Mouse (Mus musculus) forebrain, embryonic 11.5 days (tissue): ENCODE results near the gene Fcnb. TPM values are rescaled to one million over a fixed set of nuclear protein-coding genes. Genes with fewer than 3 reads are reported as not detected.

Source experiments
- ATAC-seq: fragments of 200-750 bp; cut with Nextera tagmentation; replicated peaks from 2 replicates; pipeline ENCODE4 v1.8.0; 2017; ENCODE audit warnings: moderate TSS enrichment; ENCODE audit not compliant: low FRiP score
- DNase-seq: peaks from one replicate; pipeline ENCODE4 v3.0.0-alpha.2; 2017; ENCODE audit warnings: low spot score
- H3K27ac ChIP-seq: fragments of 300-500 bp; sonication (generic); 2 replicates; pipeline ENCODE4 v1.5.1; 2014; ENCODE audit warnings: low read depth, low read length
- H3K27me3 ChIP-seq: fragments of 300-500 bp; sonication (generic); 2 replicates; pipeline ENCODE4 v1.6.1; 2014; ENCODE audit warnings: mild to moderate bottlenecking, low read length, mixed read lengths; ENCODE audit not compliant: control insufficient read depth, insufficient read depth
- H3K36me3 ChIP-seq: fragments of 300-500 bp; sonication (generic); 2 replicates; pipeline ENCODE4 v1.6.1; 2014; ENCODE audit warnings: mild to moderate bottlenecking, low read length, moderate library complexity, mixed read lengths; ENCODE audit not compliant: control insufficient read depth, insufficient read depth
- H3K4me1 ChIP-seq: fragments of 300-500 bp; sonication (generic); replicated peaks from 2 replicates; pipeline ENCODE4 v1.6.1; 2014; ENCODE audit warnings: low read length, mixed read lengths; ENCODE audit not compliant: control insufficient read depth, insufficient read depth
- H3K4me2 ChIP-seq: fragments of 300-500 bp; sonication (generic); 2 replicates; pipeline ENCODE4 v1.6.1; 2014; ENCODE audit warnings: low read depth, mild to moderate bottlenecking, low read length, moderate library complexity, mixed read lengths; ENCODE audit not compliant: severe bottlenecking
- H3K4me3 ChIP-seq: fragments of 300-500 bp; sonication (generic); 2 replicates; pipeline ENCODE4 v1.5.1; 2014; ENCODE audit warnings: low read depth, low read length
- H3K9ac ChIP-seq: fragments of 300-500 bp; sonication (generic); 2 replicates; pipeline ENCODE4 v1.6.1; 2014; ENCODE audit warnings: low read length
- H3K9me3 ChIP-seq: fragments of 300-500 bp; sonication (generic); 2 replicates; pipeline ENCODE4 v1.6.1; 2016; ENCODE audit warnings: low read length, mixed read lengths; ENCODE audit not compliant: control insufficient read depth
- WGBS: fragments of 180-500 bp; shearing (Covaris S2); extraction: QIAGEN DNeasy Blood & Tissue Kit; methylation state at CpG from one replicate; pipeline ENCODE4 v1.1.7; 2014; 5-methylcytosine and 5-hydroxymethylcytosine counted together
- polyA plus RNA-seq: library from polyadenylated mRNA; unstranded; fragments of >200 nt; fragmentation: Nextera tagmentation; extraction: Ambion mirVana; gene quantifications from 2 replicates; pipeline ENCODE4 v1.2.1, GENCODE M21; 2014

Gene Fcnb
- polyA plus RNA-seq, 1 experiment from 2014 or later, result 0.41 TPM

DNA sequence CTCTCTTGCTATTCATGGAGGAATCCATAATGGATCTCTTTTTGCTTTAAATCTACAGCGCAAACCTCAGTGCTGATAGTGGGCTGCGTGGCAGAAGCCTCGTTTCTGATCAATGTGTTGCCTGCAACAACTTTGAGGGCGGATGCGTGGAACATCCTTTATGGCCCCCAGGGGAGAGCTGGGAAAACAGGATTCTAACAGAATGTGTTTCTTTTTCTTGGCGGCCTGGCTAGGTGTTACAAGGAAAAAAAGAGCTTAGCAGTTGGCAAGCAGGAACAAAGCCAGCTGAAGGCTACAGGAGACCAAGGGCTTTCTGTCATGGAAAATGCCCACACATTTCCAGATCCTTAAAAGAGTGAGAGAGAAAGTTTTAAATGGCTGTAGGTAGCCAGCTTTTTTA, 17.5 kb downstream of the Fcnb start:
- no peak overlapping the region for H3K4me2 ChIP-seq
- H3K27me3 ChIP-seq, result no peaks in the 10 kb centered on the region
- no peak overlapping the region for H3K9ac ChIP-seq
- WGBS, result 81% methylated on average over 6 of the region's 6 CpGs
- H3K4me1 ChIP-seq, result no peaks in the 10 kb centered on the region
- H3K36me3 ChIP-seq, result no peaks in the 10 kb centered on the region
- DNase-seq, result no peak
- H3K4me3 ChIP-seq, result no peak overlapping the region
- H3K9me3 ChIP-seq, result no peaks in the 10 kb centered on the region
- no peak overlapping the region for H3K27ac ChIP-seq
- no peak for ATAC-seq

DNA sequence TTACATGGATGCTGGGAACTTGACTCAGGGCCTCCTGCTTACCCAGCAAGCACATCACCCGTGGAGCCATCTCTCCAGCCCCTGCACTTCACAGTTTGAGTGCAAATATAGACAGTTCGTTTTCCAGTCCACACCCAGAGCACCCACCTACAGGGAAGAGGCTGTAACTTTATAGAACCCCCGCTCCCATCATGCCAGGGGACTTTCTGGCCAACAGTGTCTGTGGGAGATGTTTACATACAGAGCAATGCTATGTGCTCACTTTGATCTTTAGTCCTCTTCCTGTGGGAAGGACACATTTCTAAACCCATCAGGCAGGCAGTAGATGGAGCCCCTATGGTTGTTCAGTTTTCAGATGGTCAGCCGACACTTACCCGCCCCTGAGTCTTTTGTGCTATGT, 18.0 kb downstream of the Fcnb start:
- Histone ChIP-seq H3K4me2 (no peak overlapping the region), H3K4me3 (no peak overlapping the region), H3K36me3 (no peaks in the 10 kb centered on the region), H3K27ac (no peak overlapping the region), H3K4me1 (no peaks in the 10 kb centered on the region), H3K9me3 (no peaks in the 10 kb centered on the region), H3K9ac (no peak overlapping the region), H3K27me3 (no peaks in the 10 kb centered on the region)
- DNase-seq (no peak), ATAC-seq (no peak)
- WGBS, result 83% methylated on average over 5 of the region's 5 CpGs

GRCm38 (mm10) chr2:28065081-28065651, 19.5 kb downstream of the Fcnb start:
- Histone ChIP-seq H3K4me2 (no peak overlapping the region), H3K9me3 (no peaks in the 10 kb centered on the region), H3K27ac (no peak overlapping the region), H3K4me3 (no peak overlapping the region), H3K4me1 (no peaks in the 10 kb centered on the region), H3K9ac (no peak overlapping the region), H3K36me3 (no peaks in the 10 kb centered on the region), H3K27me3 (no peaks in the 10 kb centered on the region)
- no peak for ATAC-seq
- WGBS, result 94% methylated on average over 5 of the region's 5 CpGs
- DNase-seq, result no peak

DNA sequence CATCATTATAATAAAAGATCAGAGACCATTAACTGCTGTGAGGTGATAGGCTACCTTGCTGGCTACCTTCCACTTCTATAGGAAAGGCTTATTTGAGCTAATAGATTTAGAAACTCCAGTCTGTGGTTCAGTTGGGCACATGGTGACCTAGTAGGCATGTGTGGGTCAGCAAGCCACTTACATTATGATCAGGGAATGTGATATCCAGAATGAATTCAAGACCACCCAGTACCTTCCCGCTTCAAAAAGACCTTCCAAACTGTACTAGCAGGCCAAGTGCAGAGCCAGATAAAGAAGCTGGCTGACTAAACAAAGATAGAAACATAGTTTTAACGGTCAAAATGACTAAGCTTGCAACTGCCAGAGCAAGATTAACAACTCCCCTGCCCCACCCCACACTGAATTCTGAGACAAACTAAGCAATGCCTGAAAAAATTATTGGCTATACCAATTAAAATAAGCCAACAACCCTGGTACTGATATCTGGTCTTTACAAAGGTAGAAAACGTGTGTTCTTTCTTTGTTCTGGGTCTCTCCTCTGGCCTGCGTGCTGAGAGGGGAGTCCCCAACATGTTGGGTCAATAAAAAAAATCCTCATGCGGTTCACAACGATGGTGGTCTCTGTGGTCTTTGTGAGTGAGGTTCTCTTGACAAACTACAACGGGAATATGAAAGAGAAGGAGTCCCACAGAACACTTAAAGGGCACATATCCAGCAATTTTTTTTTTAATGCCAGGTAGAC, 20.2 kb downstream of the Fcnb start:
- Histone ChIP-seq H3K27ac (no peak overlapping the region), H3K9me3 (no peaks in the 10 kb centered on the region), H3K4me2 (no peak overlapping the region), H3K4me1 (no peaks in the 10 kb centered on the region), H3K4me3 (no peak overlapping the region), H3K9ac (no peak overlapping the region), H3K36me3 (no peaks in the 10 kb centered on the region), H3K27me3 (no peaks in the 10 kb centered on the region)
- ATAC-seq (no peak), DNase-seq (no peak)
- 84% methylated on average over 7 of the region's 7 CpGs for WGBS

- no peak overlapping the region for H3K4me3 ChIP-seq
- no peak overlapping the region for H3K4me2 ChIP-seq
- no peaks in the 10 kb centered on the region for H3K4me1 ChIP-seq
- no peak overlapping the region for H3K9ac ChIP-seq
- ATAC-seq, result no peak
- 92% methylated on average over 4 of the region's 4 CpGs for WGBS
- no peaks in the 10 kb centered on the region for H3K36me3 ChIP-seq
- no peak for DNase-seq
- H3K27me3 ChIP-seq, result no peaks in the 10 kb centered on the region
- H3K9me3 ChIP-seq, result no peaks in the 10 kb centered on the region
- no peak overlapping the region for H3K27ac ChIP-seq
Measured at GRCm38 (mm10) chr2:28063711-28064338, 20.9 kb downstream of the Fcnb start.

GRCm38 (mm10) chr2:28059922-28060321, 24.8 kb downstream of the Fcnb start:
- Histone ChIP-seq H3K4me1 (no peaks in the 10 kb centered on the region), H3K27ac (no peak overlapping the region), H3K36me3 (no peaks in the 10 kb centered on the region), H3K4me2 (no peak overlapping the region), H3K4me3 (no peak overlapping the region), H3K9ac (no peak overlapping the region), H3K9me3 (no peaks in the 10 kb centered on the region), H3K27me3 (no peaks in the 10 kb centered on the region)
- no peak for DNase-seq
- no peak for ATAC-seq
- 73% methylated on average over 1 of the region's 1 CpGs for WGBS

GRCm38 (mm10) chr2:28047092-28047491, 37.6 kb downstream of the Fcnb start:
- no peak overlapping the region for H3K27ac ChIP-seq
- no peaks in the 10 kb centered on the region for H3K27me3 ChIP-seq
- H3K4me2 ChIP-seq, result no peak overlapping the region
- WGBS, result 85% methylated on average over 7 of the region's 7 CpGs
- no peaks in the 10 kb centered on the region for H3K4me1 ChIP-seq
- H3K4me3 ChIP-seq, result no peak overlapping the region
- H3K36me3 ChIP-seq, result no peaks in the 10 kb centered on the region
- H3K9ac ChIP-seq, result no peak overlapping the region
- ATAC-seq, result no peak
- DNase-seq, result peak; percentile 19
- H3K9me3 ChIP-seq, result no peaks in the 10 kb centered on the region

- Histone ChIP-seq H3K27ac (no peak overlapping the region), H3K4me2 (no peak overlapping the region), H3K27me3 (no peaks in the 10 kb centered on the region), H3K9me3 (no peaks in the 10 kb centered on the region), H3K4me3 (no peak overlapping the region), H3K36me3 (no peaks in the 10 kb centered on the region), H3K4me1 (no peaks in the 10 kb centered on the region), H3K9ac (no peak overlapping the region)
- no peak for ATAC-seq
- WGBS, result 77% methylated on average over 6 of the region's 6 CpGs
- DNase-seq, result no peak
Measured at GRCm38 (mm10) chr2:28046311-28046710, 38.4 kb downstream of the Fcnb start.
